Mouse (Mus musculus) G1E-ER4 (cell line): ENCODE results near the gene Tbl1x. TPM values are rescaled to one million over a fixed set of nuclear protein-coding genes. Genes with fewer than 3 reads are reported as not detected.

Source experiments
- GATA1 ChIP-seq: IDR thresholded peaks from one replicate; pipeline ENCODE4 v1.8.0; 2012; ENCODE audit warnings: low read length, inconsistent platforms
- polyA plus RNA-seq: library from polyadenylated mRNA; stranded (reverse); fragments of >175 nt; gene quantifications from 2 replicates; pipeline ENCODE4 v1.2.3, GENCODE M21; 2012

The Tbl1x gene
- polyA plus RNA-seq, 1 experiment = 6.3 TPM

- TF ChIP-seq GATA1 = no peak
Measured at GRCm38 (mm10) chrX:77522842-77523375, 12.1 kb downstream of the Tbl1x start.

GRCm38 (mm10) chrX:77525179-77525578 is 14.4 kb downstream of the Tbl1x start:
- TF ChIP-seq GATA1 = no peak

GRCm38 (mm10) chrX:77528401-77528800 is 17.6 kb downstream of the Tbl1x start:
- no peak for TF ChIP-seq GATA1

GRCm38 (mm10) chrX:77530997-77531396 is 20.2 kb downstream of the Tbl1x start:
- no peak for TF ChIP-seq GATA1

- no peak for TF ChIP-seq GATA1
Measured at GRCm38 (mm10) chrX:77533922-77534321, 23.1 kb downstream of the Tbl1x start.

- TF ChIP-seq GATA1 = no peak
Measured at GRCm38 (mm10) chrX:77544003-77544402, 33.2 kb downstream of the Tbl1x start.

- no peak for TF ChIP-seq GATA1
Measured at GRCm38 (mm10) chrX:77544550-77544949, 33.7 kb downstream of the Tbl1x start.

GRCm38 (mm10) chrX:77545362-77546078 is 34.7 kb downstream of the Tbl1x start:
- TF ChIP-seq GATA1 = no peak

- TF ChIP-seq GATA1 = no peak
Measured at GRCm38 (mm10) chrX:77546448-77546847, 35.6 kb downstream of the Tbl1x start.

- no peak for TF ChIP-seq GATA1
Measured at GRCm38 (mm10) chrX:77548951-77549350, 38.1 kb downstream of the Tbl1x start.

GRCm38 (mm10) chrX:77550388-77550787 is 39.6 kb downstream of the Tbl1x start:
- no peak for TF ChIP-seq GATA1

- TF ChIP-seq GATA1 = no peak
Measured at GRCm38 (mm10) chrX:77551306-77551705, 40.5 kb downstream of the Tbl1x start.

- no peak for TF ChIP-seq GATA1
Measured at GRCm38 (mm10) chrX:77552088-77552487, 41.3 kb downstream of the Tbl1x start.

GRCm38 (mm10) chrX:77555985-77556384 is 45.2 kb downstream of the Tbl1x start:
- TF ChIP-seq GATA1 = no peak

- no peak for TF ChIP-seq GATA1
Measured at GRCm38 (mm10) chrX:77559199-77559881, 48.5 kb downstream of the Tbl1x start.

- no peak for TF ChIP-seq GATA1
Measured at GRCm38 (mm10) chrX:77563616-77564015, 52.8 kb downstream of the Tbl1x start.

GRCm38 (mm10) chrX:77566739-77567138 is 55.9 kb downstream of the Tbl1x start:
- no peak for TF ChIP-seq GATA1
